Mouse (Mus musculus): ENCODE measurements around the gene Dennd6a. TPM values are rescaled to one million over a fixed set of nuclear protein-coding genes. Genes with fewer than 3 reads are reported as not detected.
"Not testable (repeated sequence)": the region's sequence is repeated elsewhere in the genome, so short reads cannot be mapped to it uniquely, and the experiment has no call there.

The Dennd6a gene
- polyA plus RNA-seq, 1 experiment from 2014 or later, result 24.8 TPM

GRCm38 (mm10) chr14:26667991-26668370, 94.3 kb downstream of the Dennd6a start:
- Histone ChIP-seq H3K4me3 (ENCODE audit: low read depth, low read length) (peak overlapping the region; percentile 88), H3K36me3 (ENCODE audit: control insufficient read depth, insufficient read depth, low read length) (peaks cover 3% of the 10 kb centered on the region; the same call in 1 of the 2 replicates), H3K27ac (ENCODE audit: low read depth, low read length) (peak overlapping the region; percentile 77; the same call in 1 of the 2 replicates), H3K27me3 (replicated peaks; ENCODE audit: control insufficient read depth, insufficient read depth, low read length) (no peaks in the 10 kb centered on the region), H3K9me3 (ENCODE audit: control insufficient read depth, low read length) (no peaks in the 10 kb centered on the region), H3K4me1 (replicated peaks; ENCODE audit: control insufficient read depth, insufficient read depth, low read length) (peaks cover 11% of the 10 kb centered on the region), H3K4me2 (peak overlapping the region; percentile 98), H3K9ac (ENCODE audit: low read depth, low read length) (peak overlapping the region; percentile 82)
- ATAC-seq (replicated peaks; ENCODE audit: low FRiP score) (no peak), DNase-seq (ENCODE audit: low spot score) (no peak)
- 13% methylated on average over 6 of the region's 6 CpGs for WGBS

GRCm38 (mm10) chr14:26668371-26669291, 95.0 kb downstream of the Dennd6a start:
- H3K9ac ChIP-seq (ENCODE audit: low read depth, low read length), result peak overlapping the region; percentile 82
- H3K4me3 ChIP-seq (ENCODE audit: low read depth, low read length), result peak overlapping the region; percentile 88
- H3K9me3 ChIP-seq (ENCODE audit: control insufficient read depth, low read length), result no peaks in the 10 kb centered on the region
- peaks cover 3% of the 10 kb centered on the region; the same call in 1 of the 2 replicates for H3K36me3 ChIP-seq (ENCODE audit: control insufficient read depth, insufficient read depth, low read length)
- H3K4me2 ChIP-seq, result peak overlapping the region; percentile 98
- under 1% methylated on average over 73 of the region's 73 CpGs for WGBS
- DNase-seq (ENCODE audit: low spot score), result peak; percentile 67
- peaks cover 11% of the 10 kb centered on the region for H3K4me1 ChIP-seq (replicated peaks; ENCODE audit: control insufficient read depth, insufficient read depth, low read length)
- no peaks in the 10 kb centered on the region for H3K27me3 ChIP-seq (replicated peaks; ENCODE audit: control insufficient read depth, insufficient read depth, low read length)
- ATAC-seq (replicated peaks; ENCODE audit: low FRiP score), result peak; percentile 51
- H3K27ac ChIP-seq (ENCODE audit: low read depth, low read length), result peak overlapping the region; percentile 77

GRCm38 (mm10) chr14:26669292-26670073, 95.8 kb downstream of the Dennd6a start, which contains the start of gene Pde12:
Pde12 (minus strand) TSS chr14:26669883.
- ATAC-seq (replicated peaks; ENCODE audit: low FRiP score) (peak; percentile 89), DNase-seq (ENCODE audit: low spot score) (peak; percentile 92)
- peak within 1 kb of the TSS; percentile 98 for H3K4me2 ChIP-seq
- WGBS, result under 1% methylated on average over 70 of the region's 70 CpGs
- H3K4me3 ChIP-seq (ENCODE audit: low read depth, low read length), result peak within 1 kb of the TSS; percentile 88
- H3K36me3 ChIP-seq (ENCODE audit: control insufficient read depth, insufficient read depth, low read length), result peaks cover 3% of the 10 kb centered on the region; the same call in 1 of the 2 replicates
- H3K27me3 ChIP-seq (replicated peaks; ENCODE audit: control insufficient read depth, insufficient read depth, low read length), result no peaks in the 10 kb centered on the region
- no peaks in the 10 kb centered on the region for H3K9me3 ChIP-seq (ENCODE audit: control insufficient read depth, low read length)
- peak within 1 kb of the TSS; percentile 82 for H3K9ac ChIP-seq (ENCODE audit: low read depth, low read length)
- peaks cover 11% of the 10 kb centered on the region for H3K4me1 ChIP-seq (replicated peaks; ENCODE audit: control insufficient read depth, insufficient read depth, low read length)
- peak within 1 kb of the TSS; percentile 77 for H3K27ac ChIP-seq (ENCODE audit: low read depth, low read length)

GRCm38 (mm10) chr14:26670964-26671363, 97.3 kb downstream of the Dennd6a start:
- no peak overlapping the region for H3K9ac ChIP-seq (ENCODE audit: low read depth, low read length)
- H3K4me3 ChIP-seq (ENCODE audit: low read depth, low read length), result no peak overlapping the region
- no peaks in the 10 kb centered on the region; the same call in 1 of the 2 replicates for H3K36me3 ChIP-seq (ENCODE audit: control insufficient read depth, insufficient read depth, low read length)
- H3K4me2 ChIP-seq, result peak overlapping the region; percentile 98
- DNase-seq (ENCODE audit: low spot score), result no peak
- no peaks in the 10 kb centered on the region for H3K27me3 ChIP-seq (replicated peaks; ENCODE audit: control insufficient read depth, insufficient read depth, low read length)
- peaks cover 11% of the 10 kb centered on the region for H3K4me1 ChIP-seq (replicated peaks; ENCODE audit: control insufficient read depth, insufficient read depth, low read length)
- no peaks in the 10 kb centered on the region for H3K9me3 ChIP-seq (ENCODE audit: control insufficient read depth, low read length)
- ATAC-seq (replicated peaks; ENCODE audit: low FRiP score), result no peak
- peak overlapping the region; percentile 38; the same call in 1 of the 2 replicates for H3K27ac ChIP-seq (ENCODE audit: low read depth, low read length)

GRCm38 (mm10) chr14:26671870-26672615, 98.4 kb downstream of the Dennd6a start:
- not testable (repeated sequence) for DNase-seq (ENCODE audit: low spot score)

GRCm38 (mm10) chr14:26674476-26675169, 101.0 kb downstream of the Dennd6a start:
- H3K4me2 ChIP-seq; H3K36me3 ChIP-seq (ENCODE audit: control insufficient read depth, insufficient read depth, low read length); H3K4me3 ChIP-seq (ENCODE audit: low read depth, low read length); H3K9ac ChIP-seq (ENCODE audit: low read depth, low read length); H3K27ac ChIP-seq (ENCODE audit: low read depth, low read length); H3K4me1 ChIP-seq (replicated peaks; ENCODE audit: control insufficient read depth, insufficient read depth, low read length); H3K27me3 ChIP-seq (replicated peaks; ENCODE audit: control insufficient read depth, insufficient read depth, low read length); ATAC-seq (replicated peaks; ENCODE audit: low FRiP score); H3K9me3 ChIP-seq (ENCODE audit: control insufficient read depth, low read length); DNase-seq (ENCODE audit: low spot score): not testable (repeated sequence)
- 85% methylated on average over 2 of the region's 2 CpGs for WGBS

More at GRCm38 (mm10) chr14:26671870-26672615, 98.4 kb downstream of the Dennd6a start:
- not testable (repeated sequence) for H3K4me3 ChIP-seq (ENCODE audit: low read depth, low read length); H3K4me1 ChIP-seq (replicated peaks; ENCODE audit: control insufficient read depth, insufficient read depth, low read length); H3K27ac ChIP-seq (ENCODE audit: low read depth, low read length); H3K9ac ChIP-seq (ENCODE audit: low read depth, low read length); H3K36me3 ChIP-seq (ENCODE audit: control insufficient read depth, insufficient read depth, low read length); H3K9me3 ChIP-seq (ENCODE audit: control insufficient read depth, low read length); H3K27me3 ChIP-seq (replicated peaks; ENCODE audit: control insufficient read depth, insufficient read depth, low read length); ATAC-seq (replicated peaks; ENCODE audit: low FRiP score)
- H3K4me2 ChIP-seq, result peak overlapping the region; percentile 51
- 55% methylated on average over 17 of the region's 17 CpGs for WGBS

GRCm38 (mm10) chr14:26675371-26675770, 101.7 kb downstream of the Dennd6a start:
- Histone ChIP-seq H3K4me3 (ENCODE audit: low read depth, low read length) (peak overlapping the region; percentile 26), H3K9ac (ENCODE audit: low read depth, low read length) (peak overlapping the region; percentile 55), H3K27ac (ENCODE audit: low read depth, low read length) (no peak overlapping the region), H3K4me2 (peak overlapping the region; percentile 62), H3K27me3 (replicated peaks; ENCODE audit: control insufficient read depth, insufficient read depth, low read length) (no peaks in the 10 kb centered on the region), H3K4me1 (replicated peaks; ENCODE audit: control insufficient read depth, insufficient read depth, low read length) (peaks cover 4% of the 10 kb centered on the region; the same call in 1 of the 2 replicates), H3K9me3 (ENCODE audit: control insufficient read depth, low read length) (no peaks in the 10 kb centered on the region), H3K36me3 (ENCODE audit: control insufficient read depth, insufficient read depth, low read length) (no peaks in the 10 kb centered on the region)
- DNase-seq (ENCODE audit: low spot score), result no peak
- WGBS, result 20% methylated on average over 12 of the region's 12 CpGs
- ATAC-seq (replicated peaks; ENCODE audit: low FRiP score), result no peak; the same call in 1 of the 2 replicates

All from liver, embryonic 11.5 days (tissue).